Mouse (Mus musculus) spleen, postnatal 10 days (tissue): Measurements from ENCODE around the gene Dhrs3.

ENCODE experiments used
- DNase-seq, 2 experiments: peaks; one replicate each; pipeline ENCODE4 v3.0.0; 2021 to 2022; ENCODE audit warnings: low spot score in 2 of 2

Gene Dhrs3

GRCm38 (mm10) chr4:144972948-144973720 lies 80.5 kb downstream of the Dhrs3 start:
- DNase-seq = peak in 1 of 2 experiments; percentile 30

DNA sequence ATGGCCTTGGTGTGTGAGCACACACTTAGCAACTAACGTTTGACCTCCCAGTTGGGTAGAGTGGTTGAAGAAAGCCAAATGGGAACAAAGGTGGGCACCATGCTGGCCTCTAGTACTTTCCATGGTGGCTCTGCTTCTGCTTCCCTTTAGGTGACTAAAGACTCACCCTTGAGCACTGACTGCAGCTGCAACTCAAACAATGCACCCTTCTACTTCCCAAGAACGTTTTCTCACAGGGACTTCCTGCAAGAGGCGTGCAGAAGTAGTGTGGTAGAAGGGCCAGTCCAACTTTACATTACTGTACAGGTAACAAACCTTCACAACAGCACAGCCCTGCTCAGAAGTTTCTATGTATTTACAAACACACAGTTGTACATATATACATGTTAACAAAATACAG lies 81.8 kb downstream of the Dhrs3 start:
- no peak for DNase-seq

GRCm38 (mm10) chr4:144975505-144975904 lies 82.9 kb downstream of the Dhrs3 start:
- no peak for DNase-seq

- no peak for DNase-seq
Measured at GRCm38 (mm10) chr4:144977057-144977456, 84.4 kb downstream of the Dhrs3 start.
